Mouse (Mus musculus): ENCODE measurements at regions not wholly inside any gene's neighbourhood (a gene's known extent, or its start where the extent isn't known, plus 50 kb on each side); places are given as distances from the start of the nearest gene placed in this dataset.

DNA sequence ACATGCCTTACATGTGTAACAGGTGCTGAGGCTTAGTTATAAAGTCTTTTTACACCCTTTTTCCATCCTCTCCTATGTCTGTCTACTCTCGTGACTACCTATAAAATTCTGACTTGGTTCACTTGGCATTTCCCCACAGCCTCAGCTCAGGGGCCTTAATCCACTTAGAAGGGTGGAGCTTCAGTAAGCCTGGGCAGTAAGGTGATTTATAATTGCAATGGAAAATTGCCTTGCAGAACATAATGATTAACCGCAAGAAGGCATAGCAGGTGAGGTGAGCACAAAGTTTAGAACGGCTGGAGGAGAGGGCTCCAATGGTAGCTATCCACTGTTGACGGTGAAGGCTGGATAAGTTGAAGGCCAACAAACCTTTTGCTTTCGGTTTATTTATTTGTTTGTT, 278.1 kb upstream of the Jarid2 start:
- Histone ChIP-seq H3K9ac (replicated peaks) (no peak overlapping the region), H3K27me3 (ENCODE audit: insufficient read depth, low read length) (no peaks in the 10 kb centered on the region), H3K4me2 (ENCODE audit: low read depth, low read length) (no peak overlapping the region), H3K36me3 (replicated peaks; ENCODE audit: insufficient read depth, low read length) (no peaks in the 10 kb centered on the region), H3K4me1 (ENCODE audit: insufficient read depth) (no peaks in the 10 kb centered on the region; the same call in 1 of the 2 replicates), H3K27ac (ENCODE audit: low read depth) (no peak overlapping the region), H3K4me3 (ENCODE audit: low read depth, low read length) (no peak overlapping the region), H3K9me3 (ENCODE audit: low read length) (no peaks in the 10 kb centered on the region)
- TF ChIP-seq CTCF (IDR thresholded peaks at IDR 0.05; ENCODE audit: low read depth) (no peak), EP300 (IDR thresholded peaks at IDR 0.05; ENCODE audit: low read depth) (no peak)
- 79% methylated on average over 5 of the region's 5 CpGs for WGBS (ENCODE audit: insufficient replicate concordance)
- DNase-seq (no peak), ATAC-seq (no peak)

DNA sequence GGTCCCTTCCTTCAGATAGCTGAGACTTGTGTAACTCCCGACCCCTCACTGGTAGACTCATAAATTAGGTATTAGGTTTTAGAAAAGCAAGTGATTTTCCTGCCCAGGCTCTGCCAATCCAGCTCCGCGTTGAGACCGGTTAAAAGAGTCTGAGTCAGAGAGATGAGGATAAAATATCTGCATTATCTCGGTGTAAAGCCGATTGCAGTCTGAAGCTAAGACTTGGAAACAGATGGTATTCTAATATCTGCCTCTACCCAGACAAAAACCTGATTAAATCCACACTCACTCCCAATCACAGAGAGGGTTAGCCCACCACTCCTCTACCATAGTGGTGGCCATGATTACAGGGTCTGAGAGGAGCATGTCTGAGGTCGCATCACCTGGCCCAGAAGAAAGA, 276.1 kb upstream of the Jarid2 start:
- Histone ChIP-seq H3K4me1 (ENCODE audit: insufficient read depth) (no peaks in the 10 kb centered on the region; the same call in 1 of the 2 replicates), H3K9me3 (ENCODE audit: low read length) (no peaks in the 10 kb centered on the region), H3K27ac (ENCODE audit: low read depth) (no peak overlapping the region), H3K4me3 (ENCODE audit: low read depth, low read length) (no peak overlapping the region), H3K9ac (replicated peaks) (no peak overlapping the region), H3K36me3 (replicated peaks; ENCODE audit: insufficient read depth, low read length) (no peaks in the 10 kb centered on the region), H3K4me2 (ENCODE audit: low read depth, low read length) (no peak overlapping the region), H3K27me3 (ENCODE audit: insufficient read depth, low read length) (no peaks in the 10 kb centered on the region)
- ATAC-seq (no peak), DNase-seq (no peak)
- TF ChIP-seq CTCF (IDR thresholded peaks at IDR 0.05; ENCODE audit: low read depth), result no peak
- no peak for TF ChIP-seq EP300 (IDR thresholded peaks at IDR 0.05; ENCODE audit: low read depth)
- WGBS (ENCODE audit: insufficient replicate concordance), result 74% methylated on average over 7 of the region's 7 CpGs

DNA sequence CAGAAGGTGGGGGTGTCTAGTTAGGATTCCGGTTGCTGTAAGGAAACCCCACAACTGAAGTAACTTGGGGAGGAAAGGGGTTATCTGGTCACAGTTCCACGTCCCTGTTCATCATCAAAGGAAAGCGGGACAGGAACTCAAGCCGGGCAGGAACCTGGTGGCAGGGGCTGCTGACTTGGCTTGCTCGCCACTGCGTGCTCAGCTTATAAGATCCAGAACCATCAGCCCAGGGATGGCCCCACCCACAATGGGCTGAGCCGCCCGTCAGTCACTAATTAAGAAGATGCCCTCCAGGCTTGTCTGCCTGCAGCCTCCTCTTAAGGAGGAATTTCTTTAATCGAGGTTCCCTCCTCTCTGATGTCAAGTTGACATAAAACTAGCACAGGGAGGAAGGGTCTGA, 275.1 kb upstream of the Jarid2 start:
- H3K36me3 ChIP-seq (replicated peaks; ENCODE audit: insufficient read depth, low read length), result no peaks in the 10 kb centered on the region
- H3K27ac ChIP-seq (ENCODE audit: low read depth), result no peak overlapping the region
- no peaks in the 10 kb centered on the region; the same call in 1 of the 2 replicates for H3K4me1 ChIP-seq (ENCODE audit: insufficient read depth)
- H3K9ac ChIP-seq (replicated peaks), result no peak overlapping the region
- no peak overlapping the region for H3K4me3 ChIP-seq (ENCODE audit: low read depth, low read length)
- DNase-seq (no peak), ATAC-seq (no peak)
- H3K9me3 ChIP-seq (ENCODE audit: low read length), result no peaks in the 10 kb centered on the region
- TF ChIP-seq EP300 (IDR thresholded peaks at IDR 0.05; ENCODE audit: low read depth) (no peak), CTCF (IDR thresholded peaks at IDR 0.05; ENCODE audit: low read depth) (no peak)
- H3K4me2 ChIP-seq (ENCODE audit: low read depth, low read length), result no peak overlapping the region
- 55% methylated on average over 9 of the region's 9 CpGs for WGBS (ENCODE audit: insufficient replicate concordance)
- no peaks in the 10 kb centered on the region for H3K27me3 ChIP-seq (ENCODE audit: insufficient read depth, low read length)

DNA sequence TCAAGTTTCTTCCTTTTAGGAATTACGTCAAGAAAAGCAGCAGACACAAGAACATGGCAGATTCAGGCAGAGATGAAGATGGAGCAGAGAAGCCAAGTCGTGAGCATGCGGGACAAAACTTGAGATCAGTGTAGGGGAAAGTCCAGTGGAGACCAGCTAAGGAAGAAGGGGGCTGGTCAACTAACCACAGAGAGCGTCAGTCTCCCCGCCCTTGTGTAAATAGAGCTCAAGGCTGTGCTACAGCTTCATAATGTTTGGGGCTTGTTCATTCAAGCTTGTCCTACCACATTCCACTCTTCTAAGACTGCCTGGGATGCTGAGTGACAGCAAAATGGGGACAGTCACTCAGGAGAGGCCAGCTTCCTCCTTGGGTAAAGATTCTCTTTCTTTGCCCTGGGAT, 274.1 kb upstream of the Jarid2 start:
- Histone ChIP-seq H3K36me3 (replicated peaks; ENCODE audit: insufficient read depth, low read length) (no peaks in the 10 kb centered on the region), H3K4me3 (ENCODE audit: low read depth, low read length) (no peak overlapping the region), H3K27ac (ENCODE audit: low read depth) (no peak overlapping the region), H3K9me3 (ENCODE audit: low read length) (no peaks in the 10 kb centered on the region), H3K4me1 (ENCODE audit: insufficient read depth) (no peaks in the 10 kb centered on the region; the same call in 1 of the 2 replicates), H3K9ac (replicated peaks) (no peak overlapping the region), H3K4me2 (ENCODE audit: low read depth, low read length) (no peak overlapping the region), H3K27me3 (ENCODE audit: insufficient read depth, low read length) (no peaks in the 10 kb centered on the region)
- no peak for TF ChIP-seq EP300 (IDR thresholded peaks at IDR 0.05; ENCODE audit: low read depth)
- no peak for TF ChIP-seq CTCF (IDR thresholded peaks at IDR 0.05; ENCODE audit: low read depth)
- ATAC-seq, result no peak
- no peak for DNase-seq
- 49% methylated on average over 5 of the region's 5 CpGs for WGBS (ENCODE audit: insufficient replicate concordance)

DNA sequence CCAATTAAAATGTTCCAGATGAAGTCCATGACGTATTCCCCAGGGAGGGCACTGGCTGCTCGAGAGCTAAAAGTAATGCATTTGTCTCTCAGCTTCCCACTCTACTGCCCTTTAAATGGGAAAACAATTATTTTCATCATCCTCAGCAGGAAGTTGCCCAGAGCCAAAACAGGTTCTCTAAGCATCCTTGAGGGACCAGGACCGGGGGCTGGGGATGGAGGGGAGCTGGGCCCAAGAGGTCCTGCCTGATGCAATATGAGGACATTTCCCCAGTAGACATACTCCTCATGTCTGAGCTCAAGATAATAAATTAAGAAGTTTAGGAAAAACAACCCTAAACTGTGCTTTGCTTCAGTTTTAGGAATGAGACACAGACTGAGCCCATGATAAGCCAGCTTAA, 270.5 kb upstream of the Jarid2 start:
- H3K27me3 ChIP-seq (ENCODE audit: insufficient read depth, low read length), result no peaks in the 10 kb centered on the region
- H3K4me2 ChIP-seq (ENCODE audit: low read depth, low read length), result no peak overlapping the region
- DNase-seq, result no peak
- H3K4me1 ChIP-seq (ENCODE audit: insufficient read depth), result no peaks in the 10 kb centered on the region; the same call in 1 of the 2 replicates
- H3K9me3 ChIP-seq (ENCODE audit: low read length), result no peaks in the 10 kb centered on the region
- no peak overlapping the region for H3K4me3 ChIP-seq (ENCODE audit: low read depth, low read length)
- no peaks in the 10 kb centered on the region for H3K36me3 ChIP-seq (replicated peaks; ENCODE audit: insufficient read depth, low read length)
- no peak for ATAC-seq
- no peak overlapping the region for H3K27ac ChIP-seq (ENCODE audit: low read depth)
- TF ChIP-seq EP300 (IDR thresholded peaks at IDR 0.05; ENCODE audit: low read depth) (no peak), CTCF (IDR thresholded peaks at IDR 0.05; ENCODE audit: low read depth) (no peak)
- no peak overlapping the region for H3K9ac ChIP-seq (replicated peaks)
- WGBS (ENCODE audit: insufficient replicate concordance), result 71% methylated on average over 3 of the region's 3 CpGs

DNA sequence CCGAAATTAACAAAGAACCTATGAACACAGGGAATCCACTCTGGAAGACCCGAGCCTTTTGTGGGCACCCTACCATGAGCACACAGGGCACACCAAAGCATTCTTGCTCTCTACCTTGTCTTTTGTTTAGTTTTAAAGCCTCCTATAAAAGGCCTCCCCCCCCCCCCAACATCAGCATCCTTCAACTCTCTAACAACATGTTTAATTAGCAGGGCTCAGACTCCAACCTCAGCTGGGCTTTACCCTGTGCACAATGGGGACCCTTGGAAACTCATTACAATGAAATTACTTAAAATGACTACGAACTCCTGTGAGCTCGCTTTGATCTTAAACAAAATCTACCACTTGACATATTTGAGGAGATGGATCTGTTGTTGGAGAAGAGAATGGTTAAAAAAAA, 270.1 kb upstream of the Jarid2 start:
- TF ChIP-seq CTCF (IDR thresholded peaks at IDR 0.05; ENCODE audit: low read depth) (no peak), EP300 (IDR thresholded peaks at IDR 0.05; ENCODE audit: low read depth) (no peak)
- H3K9ac ChIP-seq (replicated peaks), result no peak overlapping the region
- H3K4me3 ChIP-seq (ENCODE audit: low read depth, low read length), result no peak overlapping the region
- H3K4me2 ChIP-seq (ENCODE audit: low read depth, low read length), result no peak overlapping the region
- 80% methylated on average over 4 of the region's 4 CpGs for WGBS (ENCODE audit: insufficient replicate concordance)
- H3K4me1 ChIP-seq (ENCODE audit: insufficient read depth), result no peaks in the 10 kb centered on the region; the same call in 1 of the 2 replicates
- no peaks in the 10 kb centered on the region for H3K36me3 ChIP-seq (replicated peaks; ENCODE audit: insufficient read depth, low read length)
- DNase-seq (no peak), ATAC-seq (no peak)
- no peak overlapping the region for H3K27ac ChIP-seq (ENCODE audit: low read depth)
- no peaks in the 10 kb centered on the region for H3K9me3 ChIP-seq (ENCODE audit: low read length)
- no peaks in the 10 kb centered on the region for H3K27me3 ChIP-seq (ENCODE audit: insufficient read depth, low read length)

DNA sequence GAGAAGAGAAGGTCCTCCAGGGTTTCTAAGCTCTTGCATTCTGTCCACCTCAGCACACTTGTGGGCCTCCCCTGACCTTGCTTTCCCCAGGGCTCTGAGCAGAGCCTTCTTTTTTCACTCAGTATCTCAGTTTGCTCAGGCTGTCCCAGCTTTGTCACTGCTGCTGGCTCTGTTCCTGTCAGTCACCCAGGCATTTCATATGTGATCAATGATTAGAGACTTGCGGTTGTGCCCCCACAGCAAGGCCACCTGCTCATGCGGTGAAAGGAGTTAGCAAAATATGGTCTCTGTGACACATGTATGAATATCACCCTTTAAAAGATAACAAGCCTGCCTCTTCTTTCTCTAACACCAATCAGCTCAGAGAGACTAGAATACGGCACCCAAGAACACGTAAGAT, 265.6 kb upstream of the Jarid2 start:
- no peaks in the 10 kb centered on the region for H3K4me1 ChIP-seq (ENCODE audit: insufficient read depth)
- no peak overlapping the region for H3K4me3 ChIP-seq (ENCODE audit: low read depth, low read length)
- H3K27me3 ChIP-seq (ENCODE audit: insufficient read depth, low read length), result no peaks in the 10 kb centered on the region
- no peak overlapping the region for H3K9ac ChIP-seq (replicated peaks)
- H3K4me2 ChIP-seq (ENCODE audit: low read depth, low read length), result no peak overlapping the region
- DNase-seq (no peak), ATAC-seq (no peak)
- H3K36me3 ChIP-seq (replicated peaks; ENCODE audit: insufficient read depth, low read length), result no peaks in the 10 kb centered on the region
- TF ChIP-seq EP300 (IDR thresholded peaks at IDR 0.05; ENCODE audit: low read depth) (no peak), CTCF (IDR thresholded peaks at IDR 0.05; ENCODE audit: low read depth) (no peak)
- 79% methylated on average over 4 of the region's 4 CpGs for WGBS (ENCODE audit: insufficient replicate concordance)
- H3K9me3 ChIP-seq (ENCODE audit: low read length), result no peaks in the 10 kb centered on the region
- no peak overlapping the region for H3K27ac ChIP-seq (ENCODE audit: low read depth)
